Mouse (Mus musculus): Measurements from ENCODE around the gene Kcna7.

Gene Kcna7

DNA sequence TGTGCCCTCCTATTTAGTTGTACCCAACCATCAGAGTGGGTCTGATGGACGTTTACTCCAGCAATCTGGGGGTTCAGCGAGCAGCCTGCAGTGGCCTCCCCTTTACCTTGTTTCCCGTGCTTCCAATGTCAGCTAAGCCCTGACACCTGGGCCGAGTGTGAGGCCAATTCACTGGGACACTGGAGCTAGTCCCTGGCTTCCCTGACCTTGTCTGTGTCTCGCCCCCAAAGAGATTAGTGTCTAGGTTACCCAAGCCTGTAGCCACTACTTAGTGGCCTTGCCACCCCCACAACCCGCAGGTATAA is 15.1 kb downstream of the Kcna7 start, which contains the start of gene Lhb:
Lhb (plus strand) TSS at position 206 of the 305 bp plus-strand sequence.
- DNase-seq (ENCODE audit: low spot score): no peak

GRCm38 (mm10) chr7:45421194-45421593 is 15.7 kb downstream of the Kcna7 start:
- no peak for DNase-seq (ENCODE audit: low spot score)

- no peak for DNase-seq (ENCODE audit: low spot score)
These were observed 21.1 kb downstream of the Kcna7 start for GRCm38 (mm10) chr7:45426556-45426955.

DNA sequence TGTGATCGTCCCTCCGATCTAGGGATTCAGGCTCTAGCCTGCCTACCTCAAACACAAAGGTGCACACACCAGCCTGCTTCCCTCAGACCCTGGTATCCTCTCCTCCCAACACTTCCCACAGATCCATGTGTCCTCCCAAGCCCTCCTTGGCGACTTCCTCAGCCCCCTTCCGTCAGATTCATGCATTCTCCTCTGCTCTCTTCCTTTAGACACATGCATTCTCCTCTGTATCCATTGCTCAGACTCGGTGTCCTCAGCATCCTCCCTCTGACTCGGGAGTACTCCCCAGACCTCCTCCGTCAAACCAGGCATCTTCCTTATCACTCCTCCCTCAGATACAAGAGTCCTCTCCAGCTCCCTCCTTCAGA is 28.4 kb downstream of the Kcna7 start:
- DNase-seq (ENCODE audit: low spot score): no peak

DNA sequence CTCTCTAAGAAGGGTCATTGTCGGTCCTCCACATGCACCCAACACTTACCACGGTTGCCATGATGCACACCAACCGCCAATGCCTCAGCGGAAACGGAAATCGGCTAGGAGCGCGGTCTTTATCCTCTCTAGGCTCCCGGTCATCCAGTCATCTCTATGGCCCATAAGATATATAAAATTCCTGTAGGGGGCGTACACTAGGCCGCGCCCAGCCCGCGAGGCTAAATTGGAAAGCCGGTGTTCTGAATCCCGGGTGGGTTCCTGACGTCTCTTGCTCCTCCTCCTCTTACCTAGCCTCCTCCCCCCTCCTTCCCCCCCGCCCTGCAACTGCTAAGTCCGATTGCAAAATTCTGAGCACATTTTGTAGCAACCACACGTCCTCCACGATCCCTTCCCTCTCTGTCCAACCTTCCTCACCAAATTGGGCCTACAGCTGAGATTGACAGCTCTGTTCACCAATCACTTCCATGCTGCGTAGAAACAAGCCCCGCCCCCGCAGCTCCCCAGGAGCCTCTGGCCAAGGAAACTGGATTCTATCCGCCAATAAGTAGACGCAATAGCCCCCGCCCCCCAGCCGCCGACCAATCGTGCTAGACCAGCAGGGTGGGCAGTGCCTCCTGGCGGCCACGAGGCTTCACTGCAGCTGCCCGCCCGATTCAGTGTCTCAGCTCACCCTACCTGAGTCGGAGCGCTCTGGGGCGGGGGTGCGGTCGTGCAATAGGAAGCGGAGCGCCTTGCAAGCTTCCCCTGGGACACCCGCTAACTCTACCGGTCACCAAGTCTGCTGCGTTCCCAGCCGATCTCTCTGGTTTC is 29.0 kb downstream of the Kcna7 start, which contains the start of gene Gys1:
Gys1 (plus strand) TSS at position 642 of the 813 bp plus-strand sequence.
- DNase-seq (ENCODE audit: low spot score): peak; percentile 100

- peak; percentile 57 for DNase-seq (ENCODE audit: low spot score)
These were observed 29.6 kb downstream of the Kcna7 start for GRCm38 (mm10) chr7:45435038-45435437.

DNA sequence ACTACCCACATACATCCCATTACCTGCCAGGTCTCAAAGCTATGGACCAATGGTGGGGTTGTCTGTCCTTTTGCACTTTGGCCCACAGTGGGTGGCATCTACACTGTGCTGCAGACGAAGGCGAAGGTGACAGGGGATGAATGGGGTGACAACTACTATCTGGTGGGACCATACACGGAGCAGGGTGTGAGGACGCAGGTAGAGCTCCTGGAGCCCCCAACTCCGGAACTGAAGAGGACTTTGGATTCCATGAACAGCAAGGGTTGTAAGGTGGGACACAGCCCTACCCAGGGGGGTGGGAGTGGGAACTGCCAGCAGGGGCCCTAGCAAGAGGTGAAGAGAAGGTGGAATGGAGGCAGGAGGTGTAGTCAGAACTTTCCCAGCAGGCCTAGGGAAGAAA is 31.0 kb downstream of the Kcna7 start:
- no peak for DNase-seq (ENCODE audit: low spot score)

DNA sequence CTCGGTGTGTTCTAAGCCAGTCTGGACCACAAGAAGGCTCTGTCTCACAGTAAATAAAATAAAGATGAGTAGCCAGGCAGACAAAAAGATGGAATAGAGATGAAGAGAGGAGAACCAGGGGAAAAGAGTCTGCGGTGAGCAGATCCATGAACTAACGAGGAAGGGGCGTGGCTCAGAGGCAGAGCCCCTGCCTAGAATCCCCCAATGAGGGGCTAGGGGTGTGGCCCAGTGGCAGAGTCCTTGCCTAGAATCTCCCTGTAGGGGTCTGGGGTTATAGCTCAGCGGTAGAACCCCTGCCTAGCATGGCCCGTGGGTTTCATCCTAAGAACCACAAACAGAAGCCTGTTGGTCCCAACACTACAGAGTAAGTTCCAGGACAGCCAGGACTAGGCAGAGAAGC is 31.6 kb downstream of the Kcna7 start:
- peak; percentile 65 for DNase-seq (ENCODE audit: low spot score)

- no peak for DNase-seq (ENCODE audit: low spot score)
These were observed 32.2 kb downstream of the Kcna7 start, which contains the start of gene Ruvbl2 for GRCm38 (mm10) chr7:45437521-45438276. Gene Ruvbl2, minus strand, starts transcription at chr7:45438096.

DNA sequence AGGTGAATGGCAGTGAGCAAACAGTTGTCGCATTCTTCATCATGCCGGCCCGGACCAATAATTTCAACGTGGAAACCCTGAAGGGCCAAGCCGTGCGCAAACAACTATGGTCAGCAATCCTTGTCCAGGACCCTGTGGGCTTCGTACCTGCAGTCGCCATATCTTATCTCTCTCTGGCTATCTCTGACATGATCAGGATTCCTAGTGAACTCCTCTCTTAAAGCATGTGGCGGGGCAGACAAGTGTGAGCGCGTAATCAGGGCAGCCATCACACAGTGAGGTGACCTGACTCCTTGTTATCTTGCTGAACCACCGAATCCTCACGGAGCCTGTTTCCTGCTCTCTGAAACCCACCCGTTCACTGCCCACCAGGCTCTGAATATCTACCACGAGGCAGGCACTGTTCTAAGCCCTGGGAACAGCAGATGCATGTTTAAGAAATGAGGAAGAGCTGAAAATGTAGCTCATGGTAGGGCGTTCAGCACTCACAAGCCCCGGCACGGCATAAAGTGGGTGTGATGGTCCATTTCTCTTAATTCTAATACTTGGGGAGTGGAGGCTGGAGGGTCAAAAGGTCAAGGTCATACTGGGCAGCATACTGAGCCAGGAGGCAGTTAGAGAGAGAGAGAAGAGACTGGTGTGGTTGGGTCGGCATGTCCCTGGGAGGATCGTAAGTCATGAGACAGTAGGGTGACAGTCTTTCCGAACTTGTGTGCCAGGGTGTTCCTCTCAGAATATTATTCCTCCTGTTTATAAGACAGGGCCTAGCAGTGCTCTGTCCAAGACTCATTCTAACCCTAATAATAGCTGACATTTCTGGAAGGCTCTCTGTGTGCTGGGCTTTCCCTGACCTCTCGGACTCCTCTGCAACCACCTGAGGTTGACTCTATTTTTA is 38.3 kb downstream of the Kcna7 start:
- no peak for DNase-seq (ENCODE audit: low spot score)

DNA sequence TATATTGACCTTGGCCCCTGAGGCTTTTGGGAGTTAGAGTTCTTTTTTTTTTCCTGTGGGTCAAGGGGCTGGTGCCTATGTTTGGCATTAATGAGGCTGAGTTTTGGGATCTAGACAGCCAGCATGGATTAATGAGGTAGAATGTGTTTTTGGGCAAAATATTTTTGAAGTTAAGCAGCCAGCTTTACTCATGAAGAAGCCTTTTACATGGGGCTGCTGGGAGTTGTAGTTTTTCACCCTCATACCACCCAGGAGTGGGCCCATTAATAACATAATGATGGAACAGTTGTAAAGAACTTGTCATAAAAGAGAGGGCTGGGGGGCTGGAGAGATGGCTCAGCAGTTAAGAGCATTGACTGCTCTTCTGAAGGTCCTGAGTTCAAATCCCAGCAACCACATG is 41.1 kb downstream of the Kcna7 start:
- no peak for DNase-seq (ENCODE audit: low spot score)

- peak; percentile 68 for DNase-seq (ENCODE audit: low spot score)
These were observed 42.0 kb downstream of the Kcna7 start for GRCm38 (mm10) chr7:45447325-45447990.

DNA sequence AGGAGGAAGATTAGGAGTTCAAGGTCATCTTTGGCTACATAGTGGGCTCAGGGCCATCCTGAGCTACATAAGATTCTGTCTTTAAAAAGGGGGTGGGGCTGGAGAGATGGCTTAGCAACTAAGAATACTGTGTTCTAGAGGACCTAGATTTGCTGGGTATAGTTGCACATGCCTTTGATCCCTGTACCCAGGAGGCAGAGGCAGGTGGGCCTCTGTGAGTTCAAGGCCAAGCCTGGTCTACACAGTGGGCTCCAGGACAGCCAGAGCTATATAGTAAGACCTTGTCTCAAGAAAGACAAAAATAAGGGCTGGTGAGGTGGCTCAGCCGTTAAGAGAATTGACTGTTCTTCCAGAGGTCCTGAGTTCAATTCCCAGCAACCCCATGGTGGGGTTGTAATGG is 44.5 kb downstream of the Kcna7 start:
- DNase-seq (ENCODE audit: low spot score): no peak

DNA sequence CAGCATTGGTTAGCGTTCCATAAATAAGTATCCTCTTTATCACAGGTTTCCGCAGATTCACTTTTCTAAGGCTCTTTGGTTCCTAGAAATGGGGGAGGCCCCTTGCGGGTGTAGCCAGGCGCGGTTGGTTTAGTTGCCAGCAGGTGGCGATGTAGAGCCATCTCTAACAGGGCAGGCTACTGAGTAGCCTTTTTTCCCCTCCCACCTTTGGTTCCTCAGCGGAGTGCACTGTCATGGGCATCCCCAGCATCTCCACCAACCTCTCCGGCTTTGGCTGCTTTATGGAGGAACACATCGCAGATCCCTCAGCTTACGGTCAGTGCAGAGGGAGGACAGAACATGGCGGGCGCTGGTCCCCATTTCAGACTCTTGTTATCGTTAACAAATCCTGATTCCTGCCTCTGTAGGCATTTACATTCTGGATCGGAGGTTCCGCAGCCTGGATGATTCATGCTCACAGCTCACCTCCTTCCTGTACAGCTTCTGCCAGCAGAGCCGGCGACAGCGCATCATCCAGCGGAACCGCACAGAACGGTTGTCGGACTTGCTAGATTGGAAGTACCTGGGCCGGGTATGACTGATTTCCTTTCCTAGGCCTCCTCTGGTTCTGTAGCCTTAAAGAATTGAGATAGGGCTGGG is 46.0 kb downstream of the Kcna7 start:
- DNase-seq (ENCODE audit: low spot score): peak; percentile 90

DNA sequence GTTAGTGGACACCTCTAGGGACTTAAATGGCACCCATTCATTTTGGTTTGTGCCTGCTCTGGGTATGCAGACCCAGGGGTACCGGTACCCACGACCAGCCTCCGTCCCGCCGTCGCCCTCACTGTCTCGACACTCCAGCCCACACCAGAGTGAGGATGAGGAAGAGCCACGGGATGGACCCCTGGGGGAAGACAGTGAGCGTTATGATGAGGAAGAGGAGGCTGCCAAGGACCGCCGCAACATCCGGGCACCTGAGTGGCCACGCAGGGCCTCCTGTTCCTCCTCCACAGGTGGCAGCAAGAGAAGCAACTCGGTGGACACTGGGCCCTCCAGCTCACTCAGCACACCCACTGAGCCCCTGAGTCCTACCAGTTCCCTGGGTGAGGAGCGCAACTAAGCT is 49.5 kb downstream of the Kcna7 start:
- DNase-seq (ENCODE audit: low spot score): no peak

GRCm38 (mm10) chr7:45455932-45456696 is 50.7 kb downstream of the Kcna7 start:
- no peak for DNase-seq (ENCODE audit: low spot score)

GRCm38 (mm10) chr7:45456721-45457203 is 51.3 kb downstream of the Kcna7 start:
- no peak for DNase-seq (ENCODE audit: low spot score)

- DNase-seq (ENCODE audit: low spot score): peak; percentile 34
These were observed 52.0 kb downstream of the Kcna7 start for GRCm38 (mm10) chr7:45457204-45458060.

Measured in embryo, embryonic 10.5 days (tissue).